Mouse (Mus musculus): ENCODE data around the gene Pkig.
A peak's percentile ranks its signal among the peaks of the same experiment; 100 is the strongest.
"Not testable (repeated sequence)": the region's sequence is repeated elsewhere in the genome, so short reads cannot be mapped to it uniquely, and the experiment has no call there.

Pkig gene

GRCm38 (mm10) chr2:163644047-163644446 lies 14.1 kb upstream of the Pkig start:
- no peak for DNase-seq

DNA sequence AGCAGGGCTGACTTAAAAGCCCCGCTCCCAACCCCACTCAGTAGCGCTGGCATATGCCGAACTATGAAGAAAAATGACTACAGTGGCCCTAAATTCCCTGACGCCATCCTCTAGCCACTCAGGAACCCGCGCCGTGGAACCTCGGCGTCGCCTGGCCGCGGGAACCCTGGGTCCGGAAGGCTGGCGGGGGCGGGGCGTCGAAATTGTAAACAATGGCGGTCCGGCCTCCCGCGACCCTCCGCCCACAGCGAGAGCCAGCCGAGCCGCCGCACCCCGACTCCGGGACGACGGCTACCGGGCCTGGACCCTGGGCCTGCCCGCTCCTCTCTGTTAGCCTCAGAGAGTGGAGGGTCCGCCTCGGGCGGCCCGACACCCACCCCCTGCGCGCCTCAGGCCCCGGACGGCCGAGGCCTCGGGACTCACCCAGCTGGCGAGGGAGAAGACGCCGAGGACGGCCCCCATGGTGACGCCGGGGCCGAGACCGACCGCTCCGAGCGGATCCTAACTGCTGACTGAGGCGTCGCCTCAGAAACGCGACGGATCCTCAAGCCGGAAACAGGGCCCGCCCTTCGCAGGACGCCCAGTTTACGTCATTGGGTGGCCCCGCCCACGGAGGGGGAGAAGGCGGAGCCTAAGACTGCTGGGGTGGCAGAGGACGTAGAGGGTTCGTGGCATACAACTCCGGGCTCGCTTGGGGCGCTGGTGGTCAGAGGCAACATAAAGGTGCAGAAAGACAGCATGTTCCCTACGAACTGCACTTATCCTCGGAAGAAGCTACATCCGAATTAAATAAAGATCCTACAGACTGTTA lies 13.4 kb upstream of the Pkig start, which contains the start of gene Serinc3:
Gene Serinc3, minus strand, starts transcription at position 557 of the 811 bp plus-strand sequence.
- peak; percentile 99 for DNase-seq

DNA sequence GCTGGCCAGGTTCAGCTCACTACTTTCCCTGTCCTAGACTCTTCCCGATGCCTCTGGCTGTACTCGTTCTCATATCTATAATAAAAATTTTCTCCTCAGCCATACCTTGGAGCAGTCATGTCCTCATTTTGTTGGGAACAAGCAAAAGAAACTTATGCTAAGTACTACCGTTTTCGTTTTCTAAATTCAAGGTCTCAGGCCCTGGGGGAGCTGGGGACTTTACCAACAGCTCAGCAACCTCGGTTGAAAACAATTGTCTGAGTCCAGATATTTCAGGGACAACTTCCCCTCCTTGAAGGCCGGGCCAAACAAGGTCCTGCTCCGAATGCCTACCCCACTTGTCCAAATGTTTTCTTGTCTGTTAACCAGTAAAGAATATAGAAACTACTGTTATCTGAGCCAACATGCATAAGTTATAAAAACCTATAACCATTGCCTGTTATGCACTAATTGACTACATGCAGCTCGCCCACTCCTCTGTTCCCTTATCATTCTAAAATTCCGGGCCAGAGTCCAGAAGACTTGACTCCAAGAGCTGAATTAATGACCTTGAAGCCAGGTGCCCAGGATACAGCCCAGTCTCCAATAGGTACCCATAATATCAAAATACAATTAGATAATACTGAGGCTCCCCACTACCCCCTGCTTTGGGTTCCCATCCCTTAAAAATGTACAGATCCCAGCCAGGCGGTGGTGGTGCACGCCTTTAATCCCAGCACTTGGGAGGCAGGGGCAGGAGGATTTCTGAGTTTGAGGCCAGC lies 12.3 kb upstream of the Pkig start:
- DNase-seq: no peak

- DNase-seq: no peak
These were observed 11.6 kb upstream of the Pkig start for GRCm38 (mm10) chr2:163646461-163647080.

GRCm38 (mm10) chr2:163655699-163656098 lies 2.5 kb upstream of the Pkig start:
- not testable (repeated sequence) for DNase-seq

DNA sequence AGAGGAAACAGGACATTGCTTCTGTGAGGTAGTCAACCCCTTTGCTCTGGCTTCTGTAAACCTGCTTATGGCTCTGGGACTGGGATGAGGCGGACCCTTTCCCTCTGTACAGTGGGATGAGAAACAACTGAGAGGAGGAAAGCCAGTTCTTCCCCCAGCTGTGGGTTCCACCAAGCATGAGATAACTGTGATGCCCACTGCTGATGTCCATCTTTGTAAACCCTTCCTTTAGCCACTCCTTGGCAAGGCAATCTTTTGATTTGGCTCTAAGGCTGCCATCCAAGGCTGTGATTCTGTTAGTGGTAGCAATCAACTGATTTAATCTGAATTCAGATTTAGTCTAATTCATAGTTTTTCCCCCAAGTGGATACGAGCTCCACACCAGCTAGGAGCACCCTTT lies 700 bp upstream of the Pkig start:
- no peak for DNase-seq

GRCm38 (mm10) chr2:163658941-163659340 lies 755 bp downstream of the Pkig start:
- DNase-seq: peak in 1 of 2 experiments; percentile 33

DNA sequence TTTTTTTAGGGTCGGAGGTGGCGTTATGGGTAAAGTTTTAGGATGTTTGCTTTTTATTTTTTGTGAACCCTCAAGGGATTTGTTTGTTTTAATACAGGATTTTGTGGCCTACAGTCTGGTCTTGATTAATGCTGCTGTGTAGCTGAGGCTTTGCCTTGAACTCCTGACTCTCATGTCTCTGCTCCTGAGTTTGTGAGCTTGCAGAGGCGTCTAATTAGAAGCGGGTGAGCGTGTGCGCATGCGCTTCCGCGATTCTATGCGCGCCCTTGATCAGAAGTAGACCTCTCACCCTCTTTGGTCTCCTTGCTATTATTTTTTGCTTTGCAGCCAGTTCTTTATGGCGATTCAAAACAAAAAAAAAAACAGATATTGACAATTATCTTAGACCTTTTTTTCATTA lies 1.2 kb downstream of the Pkig start:
- DNase-seq: no peak

- no peak for DNase-seq
These were observed 2.0 kb downstream of the Pkig start for GRCm38 (mm10) chr2:163660103-163660701.

DNA sequence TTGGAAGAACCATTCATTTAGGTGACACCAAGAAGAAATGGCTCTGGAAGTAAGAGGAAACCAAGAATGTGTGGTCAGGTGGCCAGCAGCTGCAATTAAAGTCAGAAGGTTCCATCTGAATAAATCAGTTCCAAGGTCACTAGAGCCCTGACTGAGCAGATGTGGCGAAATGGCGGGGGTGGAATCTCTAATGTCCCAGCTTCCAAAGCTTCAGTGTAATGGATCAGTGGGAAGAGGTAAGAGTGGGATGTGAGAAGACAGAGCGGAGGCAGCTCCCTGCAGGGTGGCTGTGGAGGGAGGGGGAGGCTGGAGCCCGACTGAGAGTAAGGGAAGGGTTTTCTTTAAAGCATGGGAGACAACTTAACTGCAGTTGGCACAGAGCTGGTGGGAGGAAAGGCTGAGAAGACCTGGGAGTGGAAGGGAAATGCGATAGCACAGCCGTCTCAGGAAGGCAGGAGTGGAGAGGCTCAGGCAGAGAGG lies 3.2 kb downstream of the Pkig start:
- no peak for DNase-seq

- no peak for DNase-seq
These were observed 3.9 kb downstream of the Pkig start for GRCm38 (mm10) chr2:163662076-163662475.

DNA sequence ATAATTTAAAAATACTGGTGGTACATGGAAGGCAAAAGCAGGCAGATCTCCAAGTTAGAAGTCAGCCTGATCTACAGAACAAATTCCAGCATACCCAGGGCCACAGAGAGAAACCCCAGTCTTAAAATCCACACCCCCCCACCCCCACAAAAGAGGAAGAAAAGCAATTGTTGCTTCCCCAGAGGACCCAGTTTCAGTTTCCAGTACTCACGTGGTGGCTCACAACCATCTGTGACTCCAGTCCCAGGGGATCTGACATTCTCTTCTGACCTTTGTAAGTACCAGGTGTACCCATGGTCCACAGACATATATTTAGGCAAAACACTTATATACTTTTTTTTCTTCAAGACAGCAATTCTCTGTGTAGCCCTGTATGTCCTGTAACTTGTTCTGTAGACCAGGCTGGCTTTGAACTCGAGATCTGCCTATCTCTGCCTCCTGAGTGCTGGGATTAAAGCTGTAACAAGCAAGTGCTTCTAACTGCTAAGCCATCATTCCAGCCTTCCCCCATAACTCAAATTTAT lies 4.6 kb downstream of the Pkig start:
- no peak for DNase-seq

DNA sequence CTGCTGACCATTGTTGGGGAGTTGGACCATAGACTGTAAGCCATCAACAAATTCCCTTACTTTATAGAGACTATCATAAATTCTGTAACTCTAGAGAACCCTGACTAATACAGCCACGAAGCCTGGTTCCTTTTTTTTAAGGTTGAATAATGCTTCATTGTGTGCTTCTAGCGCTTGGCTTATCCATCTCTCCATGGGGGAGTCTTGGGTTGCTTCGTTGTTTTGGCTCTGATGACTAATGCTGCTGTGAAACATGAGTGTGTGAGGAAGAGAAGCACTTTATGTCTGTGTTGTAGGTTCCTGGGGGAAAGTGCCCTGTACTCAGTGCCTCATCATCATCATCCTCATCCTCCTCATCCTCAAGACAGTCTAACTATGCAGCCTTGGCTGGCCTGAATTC lies 5.7 kb downstream of the Pkig start:
- DNase-seq: no peak

DNA sequence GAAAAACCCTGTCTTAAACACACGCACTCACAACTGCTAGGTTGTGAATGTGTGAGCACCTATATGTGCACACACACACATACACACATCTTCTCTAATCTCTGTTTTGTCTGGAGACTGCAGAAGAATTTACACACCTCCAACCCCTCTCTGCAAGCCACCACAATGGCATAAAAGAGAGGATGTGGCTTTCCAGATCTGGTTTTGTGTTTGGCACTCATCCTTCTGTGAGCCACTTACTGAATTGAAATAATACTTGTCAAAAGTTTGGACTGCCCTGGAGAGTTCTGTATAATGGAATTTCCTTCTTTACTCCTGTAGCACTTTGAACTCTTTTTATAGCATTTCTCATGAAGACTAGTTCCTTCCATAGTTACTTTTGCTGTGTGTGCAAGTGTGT lies 8.9 kb downstream of the Pkig start:
- DNase-seq: no peak

GRCm38 (mm10) chr2:163670872-163671594 lies 12.8 kb downstream of the Pkig start:
- DNase-seq: no peak

DNA sequence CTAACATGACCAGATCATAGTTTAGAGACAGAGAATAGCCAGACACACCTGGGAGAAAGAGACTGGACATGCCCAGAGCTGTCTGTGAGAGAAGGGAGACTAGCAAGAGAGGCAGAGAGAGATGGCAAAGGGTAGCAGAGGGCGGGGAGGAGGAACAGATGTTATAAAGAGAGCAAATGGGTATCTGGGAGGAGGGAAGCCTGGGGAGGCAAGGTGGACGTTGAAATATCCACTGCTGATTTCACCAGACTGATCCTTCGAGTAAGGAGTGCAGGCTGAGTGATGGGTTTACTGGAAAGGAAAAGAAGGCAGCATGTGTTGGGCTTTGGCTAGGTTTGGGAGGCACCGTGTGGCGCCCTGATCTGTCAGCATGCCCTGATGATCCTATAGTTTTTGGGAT lies 16.2 kb downstream of the Pkig start:
- DNase-seq: no peak

- DNase-seq: peak; percentile 68 to 71
These were observed 17.0 kb downstream of the Pkig start for GRCm38 (mm10) chr2:163675144-163675619.

DNA sequence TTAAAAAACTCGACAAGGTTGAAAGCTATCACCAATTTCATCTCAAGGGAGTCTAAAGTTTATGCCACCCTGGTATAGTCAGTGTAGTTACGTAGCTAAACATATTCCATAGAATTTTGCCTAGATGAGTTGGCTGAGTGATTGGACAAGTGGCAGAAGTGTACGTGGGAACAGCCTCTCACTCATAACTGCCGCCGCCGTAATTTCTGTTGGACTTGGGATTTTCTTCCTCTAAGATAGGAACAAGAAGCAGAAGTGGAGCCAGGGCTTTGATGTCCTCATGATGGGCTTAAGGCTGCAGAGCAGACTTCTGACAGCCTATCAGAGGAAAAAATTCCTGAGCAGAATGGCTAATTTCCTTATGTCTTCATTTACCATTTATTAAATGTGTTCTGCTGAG lies 17.5 kb downstream of the Pkig start:
- DNase-seq: peak in 1 of 2 experiments; percentile 39

- DNase-seq: no peak
These were observed 18.1 kb downstream of the Pkig start for GRCm38 (mm10) chr2:163676321-163676720.

DNA sequence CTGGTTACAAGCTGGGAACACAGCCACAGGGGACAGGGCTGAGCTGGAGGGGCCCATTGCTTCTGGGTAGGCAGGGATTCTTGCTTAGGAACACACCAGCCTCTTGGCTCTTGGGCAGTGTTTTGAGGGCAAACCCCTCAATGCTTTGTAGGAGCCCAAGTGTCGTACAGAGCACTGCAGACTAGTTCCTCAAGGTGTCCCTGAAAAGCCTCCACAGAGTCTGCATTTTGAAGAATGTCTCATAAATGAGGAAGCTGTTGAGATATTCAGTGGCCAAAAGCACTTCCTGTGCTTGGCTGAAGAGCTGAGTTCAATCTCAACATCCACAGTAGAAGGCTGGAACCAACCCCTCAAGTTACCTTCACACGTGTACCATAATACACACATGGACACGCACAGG lies 18.6 kb downstream of the Pkig start:
- no peak for DNase-seq

DNA sequence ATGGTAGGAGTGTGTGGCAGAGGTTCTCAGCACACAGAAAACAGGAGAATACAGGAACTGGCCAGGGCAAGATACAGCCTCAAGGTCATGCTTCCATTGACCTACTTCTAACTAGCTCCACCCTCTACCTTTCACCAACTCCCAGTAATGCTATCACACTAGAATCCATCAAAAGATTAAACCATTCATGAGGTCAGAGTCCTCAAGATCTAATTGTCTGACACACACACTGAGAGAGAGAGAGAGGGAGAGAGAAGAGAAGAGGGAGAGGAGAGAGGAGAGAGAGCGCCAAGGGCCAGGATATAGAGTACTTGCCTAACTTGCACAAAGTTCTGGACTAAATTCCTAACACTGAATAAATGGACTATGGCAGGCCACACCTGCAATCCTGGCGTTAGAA lies 24.2 kb downstream of the Pkig start:
- no peak for DNase-seq

DNA sequence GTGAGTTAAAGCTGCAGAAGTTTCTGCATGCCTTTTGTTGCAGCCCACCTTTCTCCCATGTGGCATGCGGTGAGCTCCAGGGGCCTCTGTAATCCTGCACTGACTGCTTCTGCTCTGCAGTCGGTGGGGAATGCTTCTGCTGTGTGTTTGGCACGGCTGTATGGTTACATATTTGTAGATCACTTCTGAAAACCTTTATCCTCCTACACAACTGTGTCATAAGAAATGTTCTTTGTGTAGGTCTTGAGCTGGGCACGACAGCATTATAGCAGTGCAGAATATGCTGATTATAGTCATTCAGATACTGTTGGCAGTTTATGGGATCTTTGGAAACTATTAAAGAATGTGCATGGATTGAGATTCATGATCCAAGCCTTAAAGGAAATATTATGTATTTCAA lies 27.1 kb downstream of the Pkig start:
- no peak for DNase-seq

Measured in cerebellum, postnatal 25 days (tissue).